Mouse (Mus musculus) hindbrain, embryonic 11.5 days (tissue): ENCODE measurements around the gene AA792892. TPM values are rescaled to one million over a fixed set of nuclear protein-coding genes. Genes with fewer than 3 reads are reported as not detected.
"Not testable (repeated sequence)": the region's sequence is repeated elsewhere in the genome, so short reads cannot be mapped to it uniquely, and the experiment has no call there.

Experiments used
- ATAC-seq: fragments of 200-750 bp; cut with Nextera tagmentation; 2 replicates; pipeline ENCODE4 v1.8.0; 2017; ENCODE audit warnings: mild to moderate bottlenecking, moderate TSS enrichment, moderate library complexity; ENCODE audit not compliant: low FRiP score
- DNase-seq: peaks from one replicate; pipeline ENCODE4 v3.0.0-alpha.2; 2015; ENCODE audit warnings: low spot score
- H3K27ac ChIP-seq: fragments of 300-500 bp; sonication (generic); 2 replicates; pipeline ENCODE4 v1.5.1; 2014; ENCODE audit warnings: mild to moderate bottlenecking, low read depth, low read length
- H3K27me3 ChIP-seq: fragments of 300-500 bp; sonication (generic); 2 replicates; pipeline ENCODE4 v1.6.1; 2014; ENCODE audit warnings: mild to moderate bottlenecking, low read length, moderate library complexity, mixed read lengths; ENCODE audit not compliant: control insufficient read depth, insufficient read depth
- H3K36me3 ChIP-seq: fragments of 300-500 bp; sonication (generic); 2 replicates; pipeline ENCODE4 v1.6.1; 2014; ENCODE audit warnings: mild to moderate bottlenecking, low read length, moderate library complexity, mixed read lengths; ENCODE audit not compliant: control insufficient read depth, insufficient read depth
- H3K4me1 ChIP-seq: fragments of 300-500 bp; sonication (generic); replicated peaks from 2 replicates; pipeline ENCODE4 v1.6.1; 2014; ENCODE audit warnings: low read length, mixed read lengths; ENCODE audit not compliant: control insufficient read depth, insufficient read depth
- H3K4me2 ChIP-seq: fragments of 300-500 bp; sonication (generic); replicated peaks from 2 replicates; pipeline ENCODE4 v1.6.1; 2014; ENCODE audit warnings: mild to moderate bottlenecking, low read depth, low read length
- H3K4me3 ChIP-seq: fragments of 300-500 bp; sonication (generic); 2 replicates; pipeline ENCODE4 v1.5.1; 2014; ENCODE audit warnings: low read depth, low read length
- H3K9ac ChIP-seq: fragments of 300-500 bp; sonication (generic); 2 replicates; pipeline ENCODE4 v1.6.1; 2014; ENCODE audit warnings: low read depth, low read length
- H3K9me3 ChIP-seq: fragments of 300-500 bp; sonication (generic); 2 replicates; pipeline ENCODE4 v1.6.1; 2016; ENCODE audit warnings: low read length; ENCODE audit not compliant: control insufficient read depth
- WGBS: fragments of 180-500 bp; shearing (Covaris S2); extraction: QIAGEN DNeasy Blood & Tissue Kit; methylation state at CpG from one replicate; pipeline ENCODE4 v1.1.7; 2014; 5-methylcytosine and 5-hydroxymethylcytosine counted together
- polyA plus RNA-seq: library from polyadenylated mRNA; unstranded; fragments of >200 nt; fragmentation: Nextera tagmentation; extraction: Ambion mirVana; gene quantifications from 2 replicates; pipeline ENCODE4 v1.2.1, GENCODE M21; 2014

The AA792892 gene
- polyA plus RNA-seq, result not detected in 2 replicates

DNA sequence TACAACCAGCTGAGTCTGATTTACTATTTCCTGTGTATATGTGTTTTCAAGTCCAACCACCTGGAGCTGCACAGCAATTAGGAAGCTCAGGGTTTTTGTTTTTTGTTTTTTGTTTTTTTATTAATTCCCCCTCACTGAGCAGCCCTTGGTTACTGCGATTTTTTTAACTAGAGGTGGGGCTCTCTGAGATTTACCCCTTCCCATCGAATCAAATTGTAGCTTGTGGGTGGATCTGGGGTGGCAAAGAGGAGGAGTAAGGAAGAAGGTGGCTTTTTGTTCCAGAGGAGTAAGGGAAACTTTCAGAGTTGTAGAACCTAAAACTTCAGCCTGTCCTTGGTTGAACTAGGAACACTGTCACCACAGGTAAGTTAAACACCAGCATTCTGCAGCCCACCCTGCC, at the start of gene AA792892:
AA792892 (plus strand) TSS at position 301 of the 400 bp plus-strand sequence.
- not testable (repeated sequence) for DNase-seq, H3K4me1 ChIP-seq, H3K27ac ChIP-seq, H3K27me3 ChIP-seq, H3K4me2 ChIP-seq, H3K9me3 ChIP-seq, H3K4me3 ChIP-seq, ATAC-seq, H3K36me3 ChIP-seq, H3K9ac ChIP-seq
- WGBS, result no CpG with 5 or more reads among the region's 2 CpGs

DNA sequence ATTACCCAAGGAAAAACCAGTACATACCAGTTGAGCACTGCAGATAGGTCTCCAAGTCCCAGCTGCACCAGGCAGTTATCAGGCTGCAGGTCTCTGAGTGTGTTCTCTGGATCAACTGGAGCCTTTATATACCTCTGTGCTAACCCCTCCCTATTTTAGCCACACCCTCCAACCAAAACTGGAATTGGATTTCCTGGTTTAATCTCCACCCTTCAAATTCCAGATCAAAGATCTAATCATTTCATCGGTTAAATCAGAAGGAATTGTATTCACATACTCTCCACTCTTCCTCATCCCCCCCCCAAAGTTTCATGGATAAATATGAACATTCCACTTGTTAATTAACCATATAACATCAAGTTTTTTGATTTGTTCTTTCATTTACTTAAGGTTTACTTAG, 32.9 kb upstream of the AA792892 start, which contains the start of gene A430089I19Rik:
A430089I19Rik (minus strand) TSS at position 101 of the 400 bp plus-strand sequence.
- not testable (repeated sequence) for H3K4me1 ChIP-seq, ATAC-seq
- 92% methylated on average over 1 of the region's 1 CpGs for WGBS

DNA sequence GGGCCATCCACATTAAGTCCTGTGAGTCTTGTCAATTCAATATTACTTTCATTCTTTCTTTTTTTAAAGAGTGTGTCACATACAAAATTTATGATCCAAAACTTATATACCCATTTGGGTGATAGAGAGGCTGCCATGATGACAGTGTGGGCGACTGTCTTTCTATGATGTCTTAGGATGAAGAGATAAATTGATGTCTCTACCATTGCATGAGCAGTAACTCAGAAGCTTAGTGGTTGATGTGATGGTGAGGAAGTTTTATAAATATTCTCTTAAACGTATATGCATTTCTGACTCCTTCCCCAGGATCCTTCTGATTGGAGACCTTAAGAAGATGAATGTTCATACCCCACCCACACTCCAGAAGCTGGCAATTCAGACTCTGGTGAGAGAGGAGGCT, 25.4 kb upstream of the AA792892 start, which contains the start of gene Gm6502:
Gm6502 (plus strand) TSS at position 301 of the 400 bp plus-strand sequence.
- not testable (repeated sequence) for H3K4me3 ChIP-seq, ATAC-seq, H3K9me3 ChIP-seq, H3K9ac ChIP-seq, DNase-seq, H3K27me3 ChIP-seq, H3K4me2 ChIP-seq, H3K4me1 ChIP-seq, H3K27ac ChIP-seq, H3K36me3 ChIP-seq
- WGBS, result no CpG with 5 or more reads among the region's 2 CpGs

More for the DNA sequence above, 32.9 kb upstream of the AA792892 start, which contains the start of gene A430089I19Rik:
- H3K27me3 ChIP-seq, H3K4me2 ChIP-seq, H3K27ac ChIP-seq, H3K9me3 ChIP-seq, DNase-seq, H3K9ac ChIP-seq, H3K36me3 ChIP-seq, H3K4me3 ChIP-seq: not testable (repeated sequence)

Other genes starting within 250 kb of the AA792892 start
- not detected in 2 replicates for gene Gm3106, start 121.7 kb upstream of the AA792892 start, polyA plus RNA-seq
- gene A430089I19Rik, start 33.0 kb upstream of the AA792892 start, polyA plus RNA-seq, result 0.20 TPM in 1 of 2 replicates, not detected in the other
- gene Gm6502, start 25.3 kb upstream of the AA792892 start, polyA plus RNA-seq, result not detected in 2 replicates
- gene Gm7682, start 106.0 kb downstream of the AA792892 start, polyA plus RNA-seq, result not detected in 2 replicates
- not detected in 2 replicates for gene Gm3139, start 186.5 kb downstream of the AA792892 start, polyA plus RNA-seq